ENCODE assay signal across 8 mouse cellular contexts in genomic region chr6:30896195-30896985, GRCm38 (mm10). TPM values are rescaled to one million over a fixed set of nuclear protein-coding genes. Genes with fewer than 3 reads are reported as not detected.
DNase-seq lines count a peak whose midpoint lies in the region; ATAC-seq and TF ChIP-seq lines count a peak whose summit lies in the region.

Copg2 (minus strand) TSS chr6:30896794.

- H3K4me1 ChIP-seq in MEL (ENCODE audit: control insufficient read depth in 1 of 2, insufficient read depth in 2 of 2, low read length in 2 of 2): peaks cover 2 to 11% of the 10 kb centered on the region in 2 experiments
- H3K4me1 ChIP-seq in cerebellum, adult 2 months (ENCODE audit: control insufficient read depth, insufficient read depth, low read length): no peaks in the 10 kb centered on the region
- peaks cover 5% of the 10 kb centered on the region; the same call in 1 of the 2 replicates for H3K4me1 ChIP-seq in lung, embryonic 16.5 days (replicated peaks; ENCODE audit: control insufficient read depth, insufficient read depth, low read length)

- peaks cover 0 to 5% of the 10 kb centered on the region in 2 experiments; a peak in 2 of 4 replicates for H3K36me3 ChIP-seq in MEL (ENCODE audit: control insufficient read depth in 1 of 2, insufficient read depth in 2 of 2, low read length in 2 of 2)
- no peaks in the 10 kb centered on the region for H3K36me3 ChIP-seq in lung, embryonic 16.5 days (ENCODE audit: control insufficient read depth, insufficient read depth, low read length)

- H3K4me2 ChIP-seq in lung, embryonic 16.5 days (ENCODE audit: low read depth, low read length): peak within 1 kb of the TSS; percentile 65

- DNase-seq in MEL (ENCODE audit: low read depth, low spot score): peak; percentile 96
- DNase-seq in cerebellum, adult 2 months: peak; percentile 91 to 93
- peak; percentile 95 for DNase-seq in forelimb bud, embryonic 11.5 days (ENCODE audit: low read depth, low spot score)
- DNase-seq in layer of hippocampus, adult 9-10 months (ENCODE audit: low spot score): peak; percentile 82
- DNase-seq in ovary, postnatal 10 days (ENCODE audit: low spot score): peak; percentile 93
- DNase-seq in thymus, postnatal 10 days (ENCODE audit: low spot score in 2 of 2): peak; percentile 93 to 99

- peak within 1 kb of the TSS; percentile 94 for H3K27ac ChIP-seq in MEL (ENCODE audit: control insufficient read depth, low read depth, low read length)
- peak within 1 kb of the TSS; percentile 60 for H3K27ac ChIP-seq in cerebellum, adult 2 months (ENCODE audit: insufficient read depth, low read length)
- H3K27ac ChIP-seq in lung, embryonic 16.5 days (ENCODE audit: low read length): peak within 1 kb of the TSS; percentile 95

- peaks cover 3% of the 10 kb centered on the region; the same call in 1 of the 2 replicates for H3K79me2 ChIP-seq in MEL (ENCODE audit: control insufficient read depth, insufficient read depth, low read length, poor library complexity)

- WGBS in cerebellum, adult 2 months: under 1% methylated on average over 79 of the region's 83 CpGs
- WGBS in lung, embryonic 16.5 days: under 1% methylated on average over 53 of the region's 83 CpGs

- peak within 1 kb of the TSS; percentile 99 for H3K9ac ChIP-seq in MEL (ENCODE audit: control insufficient read depth, low read depth, low read length, poor library complexity, severe bottlenecking)
- H3K9ac ChIP-seq in lung, embryonic 16.5 days (ENCODE audit: low read length): peak within 1 kb of the TSS; percentile 90

- TF ChIP-seq CTCF in MEL (IDR thresholded peaks at IDR 0.05 in 2 of 3, conservative IDR thresholded peaks at IDR 0.05 in 1 of 3; ENCODE audit: control insufficient read depth in 1 of 3, insufficient read depth in 1 of 3, low read depth in 2 of 3, low read length in 3 of 3, poor library complexity in 1 of 3, severe bottlenecking in 1 of 3): no peak
- no peak for TF ChIP-seq CTCF in cerebellum, adult 2 months (IDR thresholded peaks at IDR 0.05; ENCODE audit: borderline replicate concordance, insufficient read depth, low read depth, low read length)

- peak; percentile 98 for ATAC-seq in hematopoietic stem cell, adult 5-6 weeks (replicated peaks in 1 of 2; ENCODE audit: insufficient read depth in 1 of 2, low FRiP score in 2 of 2, low TSS enrichment in 1 of 2, low read depth in 1 of 2, poor library complexity in 2 of 2, severe bottlenecking in 2 of 2)
- peak; percentile 99 for ATAC-seq in lung, embryonic 16.5 days (ENCODE audit: low read depth)

- no peaks in the 10 kb centered on the region; a peak in 1 of 4 replicates for H3K27me3 ChIP-seq in MEL (ENCODE audit: control insufficient read depth in 1 of 2, insufficient read depth in 2 of 2, low read length in 2 of 2)
- H3K27me3 ChIP-seq in cerebellum, adult 2 months (ENCODE audit: control insufficient read depth, insufficient read depth, low read length): no peaks in the 10 kb centered on the region
- no peaks in the 10 kb centered on the region for H3K27me3 ChIP-seq in lung, embryonic 16.5 days (ENCODE audit: control insufficient read depth, insufficient read depth, low read depth, low read length)

- TF ChIP-seq RAD21 in MEL (IDR thresholded peaks at IDR 0.05; ENCODE audit: low read depth, low read length): no peak

- TF ChIP-seq EP300 in MEL (IDR thresholded peaks at IDR 0.05; ENCODE audit: low read depth in 1 of 2, low read length in 2 of 2): 0 out of 4 replicates have a peak, but pooled peaks of 1 of the 2 experiments have one; percentile 14

- peak within 1 kb of the TSS; percentile 94 to 96 for H3K4me3 ChIP-seq in MEL (ENCODE audit: control insufficient read depth in 1 of 2, insufficient read depth in 1 of 2, low read depth in 2 of 2, low read length in 2 of 2)
- peak within 1 kb of the TSS; percentile 75 for H3K4me3 ChIP-seq in cerebellum, adult 2 months (replicated peaks; ENCODE audit: insufficient read depth, low read depth, low read length)
- peak within 1 kb of the TSS; percentile 81 for H3K4me3 ChIP-seq in lung, embryonic 16.5 days (ENCODE audit: low read length)

- no peaks in the 10 kb centered on the region for H3K9me3 ChIP-seq in MEL (replicated peaks; ENCODE audit: insufficient read depth, low read length)
- no peaks in the 10 kb centered on the region for H3K9me3 ChIP-seq in lung, embryonic 16.5 days (ENCODE audit: control insufficient read depth, low read length)

- peak; percentile 78 to 85; a peak in 3 of 4 replicates for TF ChIP-seq POLR2A in MEL (IDR thresholded peaks at IDR 0.05; ENCODE audit: control insufficient read depth in 1 of 2, insufficient read depth in 1 of 2, low read depth in 1 of 2, low read length in 2 of 2, poor library complexity in 1 of 2)
- TF ChIP-seq POLR2A in cerebellum, adult 2 months (IDR thresholded peaks at IDR 0.05; ENCODE audit: borderline replicate concordance, insufficient read depth, low read length): peak; percentile 70; the same call in 1 of the 2 replicates

TF ChIP-seq in MEL, 35 proteins besides CTCF, POLR2A, EP300 and RAD21:
- TF ChIP-seq MYC (IDR thresholded peaks at IDR 0.05; ENCODE audit: low read depth, low read length): 0 out of 2 replicates have a peak, but pooled peaks have one; percentile 36
- TF ChIP-seq NRF1 (IDR thresholded peaks at IDR 0.05; ENCODE audit: insufficient read depth, low read depth, low read length, poor library complexity, severe bottlenecking): peak; percentile 63
- peak; percentile 76; the same call in 1 of the 2 replicates for TF ChIP-seq ZMIZ1 (IDR thresholded peaks at IDR 0.05; ENCODE audit: low read depth, low read length)
- peak; percentile 75 for TF ChIP-seq MAZ (IDR thresholded peaks at IDR 0.05; ENCODE audit: low read depth, low read length)
- no peak; the same call in 1 of the 2 replicates for TF ChIP-seq CHD2 (IDR thresholded peaks at IDR 0.05; ENCODE audit: low read length)
- no peak for TF ChIP-seq ZKSCAN1 (IDR thresholded peaks at IDR 0.05; ENCODE audit: low read depth, low read length)
- TF ChIP-seq SIN3A (IDR thresholded peaks at IDR 0.05; ENCODE audit: low read length): peak; percentile 63; the same call in 1 of the 2 replicates
- TF ChIP-seq MEF2A (IDR thresholded peaks at IDR 0.05; ENCODE audit: extremely low read depth, insufficient replicate concordance, low read depth, low read length, poor library complexity, severe bottlenecking): no peak
- peak; percentile 24; the same call in 1 of the 2 replicates for TF ChIP-seq MYB (IDR thresholded peaks at IDR 0.05; ENCODE audit: low read depth, low read length)
- peak; percentile 55; the same call in 1 of the 2 replicates for TF ChIP-seq MAX (IDR thresholded peaks at IDR 0.05; ENCODE audit: low read length)
- peak; percentile 77 for TF ChIP-seq ELF1 (IDR thresholded peaks at IDR 0.05; ENCODE audit: low read depth, low read length)
- no peak for TF ChIP-seq GABPA (IDR thresholded peaks at IDR 0.05; ENCODE audit: low read depth, low read length)
- no peak for TF ChIP-seq ZC3H11A (IDR thresholded peaks at IDR 0.05; ENCODE audit: low read depth, low read length)
- TF ChIP-seq HCFC1 (IDR thresholded peaks at IDR 0.05; ENCODE audit: low read depth, low read length): peak; percentile 64
- TF ChIP-seq MXI1 (IDR thresholded peaks at IDR 0.05; ENCODE audit: low read depth, low read length): peak; percentile 60; the same call in 1 of the 2 replicates
- no peak for TF ChIP-seq MAFK (IDR thresholded peaks at IDR 0.05; ENCODE audit: borderline replicate concordance, low read depth, low read length)
- peak; percentile 75 for TF ChIP-seq NELFE (IDR thresholded peaks at IDR 0.05; ENCODE audit: low read depth, low read length)

RNA-seq across cellular contexts. Expression of gene Copg2, which starts in this region (rescaled TPM):
- total RNA-seq in MEL (2012; rRNA removed): 14.8 and 16.0 TPM in 2 replicates
- 10 to 100 TPM in 1 of 2 experiments, not detected in 1; 20.3 TPM for polyA plus RNA-seq in MEL (2012; ENCODE audit: insufficient read depth in 1 of 2, insufficient read length in 2 of 2, low read depth in 1 of 2, low replicate concordance in 2 of 2, missing spikeins in 1 of 2)
- polyA plus RNA-seq in cerebellum, adult 2 months (2012; rRNA removed): 68.2 and 73.6 TPM in 2 replicates
- total RNA-seq in hematopoietic stem cell, adult 5-6 weeks (2017): 51.7 and 58.3 TPM in 2 replicates
- polyA plus RNA-seq in lung, embryonic 16.5 days (2015; fragmentation: Nextera tagmentation; extraction: Ambion mirVana): 23.0 and 26.8 TPM in 2 replicates

Comparison
In these comparisons a context has a peak if more than half of its experiments do, and no peak if none do; other contexts are left out.
1. Peak in every context shown above with its lines: DNase-seq, ATAC-seq, H3K4me3 ChIP-seq and H3K27ac ChIP-seq.